Mouse (Mus musculus): ENCODE measurements around the gene Zcchc17. TPM values are rescaled to one million over a fixed set of nuclear protein-coding genes. Genes with fewer than 3 reads are reported as not detected.
A peak's percentile ranks its signal among the peaks of the same experiment; 100 is the strongest.

The Zcchc17 gene
- total and polyA plus RNA-seq, 3 experiments = 43.7 to 62.5 TPM; not detected in 1

- no peak for TF ChIP-seq KAT2A (conservative IDR thresholded peaks at IDR 0.05; ENCODE audit: low read depth, low read length)
- no peak for TF ChIP-seq NRF1 (IDR thresholded peaks at IDR 0.05; ENCODE audit: insufficient read depth, low read depth, low read length, poor library complexity, severe bottlenecking)
- TF ChIP-seq MYB (IDR thresholded peaks at IDR 0.05; ENCODE audit: low read depth, low read length) = no peak
- peak; percentile 94 to 97 (median 96) for TF ChIP-seq CTCF (IDR thresholded peaks at IDR 0.05 in 2 of 3, conservative IDR thresholded peaks at IDR 0.05 in 1 of 3; ENCODE audit: control insufficient read depth in 1 of 3, insufficient read depth in 1 of 3, low read depth in 2 of 3, low read length in 3 of 3, poor library complexity in 1 of 3, severe bottlenecking in 1 of 3)
- TF ChIP-seq RAD21 (IDR thresholded peaks at IDR 0.05; ENCODE audit: low read depth, low read length) = peak; percentile 85
- no peak for TF ChIP-seq GATA1 (IDR thresholded peaks at IDR 0.05; ENCODE audit: low read depth, low read length)
These were observed 67.5 kb downstream of the Zcchc17 start (continued) for GRCm38 (mm10) chr4:130292271-130292670.

GRCm38 (mm10) chr4:130289824-130290223 lies 69.9 kb downstream of the Zcchc17 start:
- Histone ChIP-seq H3K4me3 (ENCODE audit: control insufficient read depth in 1 of 2, insufficient read depth in 1 of 2, low read depth in 2 of 2, low read length in 2 of 2) (no peak overlapping the region), H3K27me3 (ENCODE audit: control insufficient read depth in 1 of 2, insufficient read depth in 2 of 2, low read length in 2 of 2) (peaks cover 2 to 14% of the 10 kb centered on the region in 2 experiments; a peak in 3 of 4 replicates), H3K4me1 (ENCODE audit: control insufficient read depth in 1 of 2, insufficient read depth in 2 of 2, low read length in 2 of 2) (peaks cover 1 to 3% of the 10 kb centered on the region in 2 experiments; a peak in 2 of 4 replicates), H3K27ac (ENCODE audit: control insufficient read depth, low read depth, low read length) (no peak overlapping the region), H3K9me3 (replicated peaks; ENCODE audit: insufficient read depth, low read length) (no peaks in the 10 kb centered on the region), H3K79me2 (ENCODE audit: control insufficient read depth, insufficient read depth, low read length, poor library complexity) (no peaks in the 10 kb centered on the region), H3K36me3 (ENCODE audit: control insufficient read depth in 1 of 2, insufficient read depth in 2 of 2, low read length in 2 of 2) (peaks cover 0 to under 1% of the 10 kb centered on the region in 2 experiments; a peak in 1 of 4 replicates), H3K9ac (ENCODE audit: control insufficient read depth, low read depth, low read length, poor library complexity, severe bottlenecking) (no peak overlapping the region)
- TF ChIP-seq MAX (IDR thresholded peaks at IDR 0.05; ENCODE audit: low read length) (no peak), ZMIZ1 (IDR thresholded peaks at IDR 0.05; ENCODE audit: low read depth, low read length) (no peak), POLR2AphosphoS5 (IDR thresholded peaks at IDR 0.05; ENCODE audit: borderline replicate concordance, low read depth, low read length) (no peak), MAZ (IDR thresholded peaks at IDR 0.05; ENCODE audit: low read depth, low read length) (no peak), UBTF (IDR thresholded peaks at IDR 0.05; ENCODE audit: borderline replicate concordance, insufficient read depth, low read depth, low read length) (no peak), BHLHE40 (IDR thresholded peaks at IDR 0.05; ENCODE audit: borderline replicate concordance, low read depth, low read length) (no peak), TCF12 (IDR thresholded peaks at IDR 0.05; ENCODE audit: low read depth, low read length) (no peak), MXI1 (IDR thresholded peaks at IDR 0.05; ENCODE audit: low read depth, low read length) (no peak), ETS1 (IDR thresholded peaks at IDR 0.05; ENCODE audit: low read depth, low read length) (no peak), POLR2A (IDR thresholded peaks at IDR 0.05; ENCODE audit: control insufficient read depth in 1 of 2, insufficient read depth in 1 of 2, low read depth in 1 of 2, low read length in 2 of 2, poor library complexity in 1 of 2) (no peak), E2F4 (IDR thresholded peaks at IDR 0.05; ENCODE audit: borderline replicate concordance, low read depth, low read length) (no peak), ELF1 (IDR thresholded peaks at IDR 0.05; ENCODE audit: low read depth, low read length) (no peak), SMC3 (IDR thresholded peaks at IDR 0.05; ENCODE audit: low read depth, low read length) (no peak), USF2 (IDR thresholded peaks at IDR 0.05; ENCODE audit: borderline replicate concordance in 1 of 2, insufficient read depth in 1 of 2, low read depth in 1 of 2, low read length in 2 of 2) (no peak), MEF2A (IDR thresholded peaks at IDR 0.05; ENCODE audit: extremely low read depth, insufficient replicate concordance, low read depth, low read length, poor library complexity, severe bottlenecking) (no peak)
- DNase-seq (ENCODE audit: low read depth, low spot score) = no peak
